Mouse (Mus musculus) c-Kit-positive CD71-positive TER-119-negative erythroid progenitor cells, embryonic 14.5 days (primary cell): Measurements from ENCODE around the gene Fam173a.
A peak's percentile ranks its signal among the peaks of the same experiment; 100 is the strongest.

ENCODE experiments used
- DNase-seq: peaks from one replicate; pipeline ENCODE4 v3.0.0-alpha.2; 2013; ENCODE audit warnings: low read depth

The Fam173a gene

DNA sequence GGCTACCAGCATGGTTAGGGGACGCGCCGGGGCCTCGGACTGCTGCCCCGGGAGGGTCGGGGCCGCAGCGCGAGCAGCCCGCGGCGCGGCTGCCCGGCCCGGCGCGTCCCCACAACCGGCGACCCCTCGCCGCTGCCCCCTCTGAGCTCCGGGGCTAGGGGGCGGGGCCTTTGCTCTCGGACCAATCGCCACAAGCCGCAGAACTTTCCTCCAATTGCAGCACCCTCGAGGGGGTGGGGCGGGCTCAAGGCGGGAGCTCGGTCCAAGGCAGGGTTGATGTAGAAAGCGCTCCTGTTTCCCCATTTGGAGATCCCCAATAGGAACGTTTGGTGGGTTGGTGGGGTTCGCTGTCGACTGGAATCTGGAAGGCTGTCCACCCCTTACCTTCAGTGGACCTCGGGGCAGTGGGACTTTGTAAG is 4.3 kb upstream of the Fam173a start, which contains the start of gene Metrn:
Gene Metrn (minus strand): TSS at position 186 of the 419 bp plus-strand sequence.
- peak; percentile 77 for DNase-seq

- DNase-seq: no peak
Measured at GRCm38 (mm10) chr17:25796211-25796771, 3.6 kb upstream of the Fam173a start.

GRCm38 (mm10) chr17:25795609-25796092 is 3.0 kb upstream of the Fam173a start, which contains the start of gene AC134908.4:
AC134908.4 (minus strand) TSS chr17:25795659.
- no peak for DNase-seq

- no peak for DNase-seq
Measured at GRCm38 (mm10) chr17:25794998-25795397, 2.3 kb upstream of the Fam173a start.

- DNase-seq: no peak
Measured at GRCm38 (mm10) chr17:25794197-25794596, 1.5 kb upstream of the Fam173a start.

DNA sequence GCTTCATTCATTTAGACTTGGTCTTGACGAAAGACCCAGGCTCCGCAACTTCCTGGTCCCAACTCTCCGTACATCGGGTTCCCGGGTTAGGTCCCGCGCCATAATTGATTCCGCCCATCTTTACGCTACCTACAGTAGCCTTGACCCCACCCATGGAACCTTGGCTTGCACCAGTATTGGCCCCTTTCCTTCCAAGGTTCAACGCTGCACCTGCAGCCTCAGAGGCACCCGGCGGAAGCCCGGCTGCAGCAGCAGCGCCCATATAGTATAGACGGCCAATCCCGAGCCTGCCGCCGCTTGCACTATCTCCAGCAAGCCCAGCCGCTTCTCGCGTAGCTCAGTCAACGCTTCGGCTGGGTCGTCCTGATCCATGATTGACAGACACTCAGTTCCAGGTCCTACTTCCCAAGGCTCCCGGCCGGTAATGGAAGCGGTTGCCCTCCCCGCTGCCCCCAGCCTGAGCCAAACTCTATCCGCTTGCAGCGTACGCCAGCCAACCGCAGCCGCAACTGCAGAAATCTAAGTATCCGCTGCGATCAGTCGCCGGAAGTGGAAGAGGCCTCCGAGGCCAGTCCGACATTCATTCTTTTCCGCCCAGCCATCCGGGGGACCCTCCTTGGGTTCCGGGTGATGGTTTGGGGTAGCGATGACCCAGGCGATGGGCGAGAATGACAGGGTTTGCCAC is 716 bp downstream of the Fam173a start:
- DNase-seq: peak; percentile 82

- DNase-seq: no peak
Measured at GRCm38 (mm10) chr17:25791320-25791842, 1.3 kb downstream of the Fam173a start.

DNA sequence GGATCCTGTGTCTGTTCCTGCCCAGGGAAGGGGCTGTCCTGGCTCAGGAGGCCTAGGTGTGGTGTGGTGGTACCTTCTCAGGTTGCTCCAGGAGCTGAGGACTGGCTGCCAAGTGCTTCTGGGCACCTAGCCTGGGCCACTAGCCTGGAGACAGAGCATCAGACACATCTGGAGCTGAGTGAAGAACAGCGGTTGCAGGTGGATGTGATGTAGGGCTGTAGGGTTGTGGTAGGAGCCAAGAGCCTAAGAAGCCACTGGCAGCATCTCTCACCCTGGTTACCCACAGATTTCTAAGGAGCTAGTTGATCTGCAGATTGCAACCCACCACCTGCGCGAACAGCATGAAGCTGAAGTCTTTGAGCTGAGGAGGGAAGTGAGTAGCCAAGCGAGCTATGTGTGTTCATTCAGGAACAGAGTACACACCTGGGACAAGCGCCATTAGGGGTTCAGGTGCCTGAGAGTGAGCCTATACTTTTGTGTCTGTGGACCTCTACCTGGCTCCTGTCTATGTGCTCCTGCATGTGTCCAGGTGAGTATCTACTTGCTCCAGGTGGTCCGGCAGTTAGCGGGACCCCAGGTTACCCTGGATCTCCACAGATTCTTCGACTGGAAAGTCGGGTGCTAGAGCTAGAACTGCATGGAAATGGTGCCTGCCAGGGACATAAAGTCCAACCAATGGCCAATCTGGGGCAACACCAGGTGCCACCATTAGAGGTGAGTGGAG is 5.8 kb downstream of the Fam173a start:
- no peak for DNase-seq

GRCm38 (mm10) chr17:25786280-25786679 is 6.4 kb downstream of the Fam173a start, which contains the start of gene Ccdc78:
Ccdc78 (plus strand) TSS chr17:25786580.
- no peak for DNase-seq

DNA sequence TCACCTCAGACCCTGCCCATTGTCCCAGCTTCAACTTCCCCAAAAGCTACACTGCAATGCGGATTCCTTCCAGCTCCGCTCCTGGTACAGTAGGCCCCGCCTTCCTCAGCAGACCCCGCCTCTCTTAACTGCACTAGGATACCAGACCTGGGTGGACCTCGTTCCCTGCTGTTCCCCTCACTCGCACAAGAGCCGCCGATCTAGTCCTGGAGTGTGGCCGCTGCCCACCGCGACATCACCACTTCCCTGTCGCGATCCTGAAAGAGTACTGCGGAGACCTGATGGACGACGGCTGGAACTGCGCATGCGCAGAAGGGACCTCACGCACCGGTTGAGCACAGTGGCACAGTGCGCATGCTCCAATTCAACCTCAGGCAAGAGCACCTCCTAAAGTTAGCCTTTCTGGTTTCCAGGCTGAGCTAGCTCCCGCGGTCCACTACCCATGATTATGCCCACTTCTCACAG is 7.4 kb downstream of the Fam173a start, which contains the start of gene Haghl:
Gene Haghl (minus strand): TSS at position 393 of the 465 bp plus-strand sequence.
- peak; percentile 94 for DNase-seq

DNA sequence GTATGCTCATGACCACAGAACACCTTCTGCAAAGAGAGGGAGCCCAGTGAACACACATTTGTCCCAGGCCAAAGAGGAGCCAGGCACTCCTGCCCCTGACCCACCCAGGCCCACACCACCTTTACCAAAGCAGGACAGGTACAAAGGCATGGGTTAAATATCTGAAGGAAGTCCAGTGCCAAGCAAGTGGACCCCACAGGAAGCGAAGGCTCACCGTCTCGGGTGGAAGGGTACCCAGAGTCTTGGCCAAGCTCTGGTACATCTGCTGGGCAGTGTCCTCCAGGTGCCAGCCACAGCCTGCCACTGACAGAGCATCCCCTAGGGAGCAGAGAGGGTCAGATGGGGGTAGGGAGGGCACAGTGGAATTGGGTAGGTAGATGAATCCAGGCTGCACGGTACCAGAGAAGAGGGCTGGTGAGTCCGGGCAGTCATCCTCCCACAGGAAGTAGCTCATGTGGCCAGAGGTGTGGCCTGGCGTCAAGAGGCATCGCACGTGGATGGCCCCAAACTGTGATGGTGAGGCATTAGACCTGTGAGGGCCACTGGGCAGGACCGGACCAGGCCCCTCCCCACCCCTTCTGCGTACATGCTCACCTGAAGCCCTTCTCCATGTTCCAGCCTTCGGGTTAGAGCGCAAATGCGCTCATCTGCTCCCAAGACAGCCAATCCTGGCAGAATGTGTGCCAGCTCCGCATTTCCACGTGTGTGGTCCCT is 8.7 kb downstream of the Fam173a start:
- DNase-seq: no peak

GRCm38 (mm10) chr17:25783086-25783485 is 9.6 kb downstream of the Fam173a start:
- DNase-seq: no peak

DNA sequence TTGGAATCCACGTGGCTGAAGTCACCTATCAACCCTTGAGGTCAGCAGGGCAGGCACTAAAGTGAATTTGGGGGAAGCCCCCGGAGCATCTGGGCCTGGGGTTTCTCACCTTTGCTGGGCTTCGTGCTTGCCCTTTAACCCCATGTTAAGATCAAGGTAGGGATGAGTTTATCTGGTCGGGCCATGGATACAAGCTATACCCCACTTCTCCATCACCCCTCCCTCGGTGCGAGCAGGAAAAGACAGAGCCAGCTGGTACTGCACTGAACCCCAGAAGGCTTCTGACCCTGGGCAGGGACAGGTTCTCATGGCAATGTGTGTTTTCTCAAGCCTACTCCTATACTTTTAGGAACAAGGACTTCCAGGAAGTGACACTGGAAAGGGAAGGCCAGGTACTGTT is 11.4 kb downstream of the Fam173a start:
- DNase-seq: no peak

- DNase-seq: no peak
Measured at GRCm38 (mm10) chr17:25777948-25778347, 14.8 kb downstream of the Fam173a start.

- no peak for DNase-seq
Measured at GRCm38 (mm10) chr17:25775318-25776062, 17.2 kb downstream of the Fam173a start.

- DNase-seq: peak; percentile 99
Measured at GRCm38 (mm10) chr17:25773549-25774120, 19.1 kb downstream of the Fam173a start, which contains the start of gene Narfl. Narfl (plus strand) TSS chr17:25773776.

DNA sequence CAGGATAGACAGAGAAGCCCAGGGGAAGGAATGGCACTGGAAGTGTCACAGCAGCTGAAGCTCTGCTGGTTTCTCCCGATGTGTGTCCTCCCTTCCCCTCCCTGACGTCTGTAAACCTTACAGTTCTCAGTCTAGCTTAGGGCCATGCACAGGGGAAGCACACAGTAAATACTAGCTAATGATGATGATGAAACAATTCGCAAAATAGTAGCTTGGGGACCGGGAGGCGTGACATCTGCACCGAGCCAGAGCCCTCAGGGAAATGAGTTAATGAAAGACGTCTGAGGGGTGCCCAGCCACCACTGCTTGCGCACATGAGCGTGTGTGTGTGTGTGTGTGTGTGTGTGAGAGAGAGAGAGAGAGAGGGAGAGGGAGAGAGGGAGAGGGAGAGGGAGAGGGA is 23.4 kb downstream of the Fam173a start:
- DNase-seq: no peak

DNA sequence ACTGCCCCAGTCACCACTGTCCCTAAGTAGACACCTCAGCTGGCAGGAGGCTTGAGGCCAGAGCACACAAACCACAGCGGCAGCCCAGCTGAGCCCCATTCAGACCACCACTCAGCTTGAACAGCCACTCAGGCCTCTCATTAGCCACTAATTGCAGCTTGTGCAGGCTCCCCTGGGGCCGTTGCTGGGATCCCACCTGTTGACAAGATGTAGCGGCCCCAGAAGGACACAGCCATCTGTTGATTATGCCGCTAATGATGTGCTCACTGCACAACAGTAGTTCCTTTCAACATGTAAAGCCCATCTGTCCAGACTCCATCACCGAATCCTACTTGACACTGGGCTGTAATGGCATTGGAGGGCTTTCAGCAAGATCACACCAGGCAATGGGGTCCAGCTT is 26.8 kb downstream of the Fam173a start:
- DNase-seq: no peak

- no peak for DNase-seq
Measured at GRCm38 (mm10) chr17:25762591-25762990, 30.1 kb downstream of the Fam173a start.

DNA sequence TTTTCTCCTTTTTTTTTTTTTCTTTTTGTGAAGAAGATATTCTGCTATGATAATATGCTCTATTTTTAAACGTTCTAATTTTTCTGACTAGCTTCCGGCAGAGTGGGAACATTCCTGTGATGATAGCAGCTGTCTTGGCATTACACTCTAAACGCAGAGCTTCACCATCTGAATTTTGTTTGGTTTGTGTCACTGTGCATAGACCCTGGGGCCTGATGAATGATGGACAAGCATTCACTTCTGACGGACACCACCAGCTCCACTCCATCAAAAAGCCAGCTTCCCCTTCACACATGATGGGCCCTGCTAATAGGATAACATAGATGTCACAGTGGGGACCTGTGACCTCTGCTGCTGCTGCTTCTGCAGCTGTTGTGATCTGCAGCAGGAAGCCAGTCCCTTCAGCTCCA is 31.1 kb downstream of the Fam173a start:
- DNase-seq: no peak
